Mouse (Mus musculus): Measurements from ENCODE around the gene Zfp286.

- no peak for TF ChIP-seq GATA1 (IDR thresholded peaks at IDR 0.05; ENCODE audit: borderline replicate concordance, low read length)
- no peak for TF ChIP-seq FLI1 (IDR thresholded peaks at IDR 0.05; ENCODE audit: low read length)
Measured at GRCm38 (mm10) chr11:62742261-62742957, 46.9 kb downstream of the Zfp286 start.

Data from megakaryocyte, embryonic 14.5 days (primary cell).